Mouse (Mus musculus) midbrain, postnatal 0 days (tissue): ENCODE measurements around the gene Vmn1r1. TPM values are rescaled to one million over a fixed set of nuclear protein-coding genes. Genes with fewer than 3 reads are reported as not detected.

Experiments used
- ATAC-seq: fragments of 200-750 bp; cut with Nextera tagmentation; 2 replicates; pipeline ENCODE4 v1.8.0; 2017; ENCODE audit warnings: moderate number of reproducible peaks, mild to moderate bottlenecking, moderate TSS enrichment, moderate library complexity; ENCODE audit not compliant: low FRiP score
- DNase-seq: peaks from one replicate; pipeline ENCODE4 v3.0.0-alpha.2; 2015; ENCODE audit warnings: low spot score
- H3K27ac ChIP-seq: fragments of 300-500 bp; sonication (generic); 2 replicates; pipeline ENCODE4 v1.5.1; 2014; ENCODE audit warnings: low read depth, mild to moderate bottlenecking, low read length, mixed read lengths
- H3K27me3 ChIP-seq: fragments of 300-500 bp; sonication (generic); 2 replicates; pipeline ENCODE4 v1.6.1; 2014; ENCODE audit warnings: low read length, control low read depth, mixed read lengths; ENCODE audit not compliant: insufficient read depth
- H3K36me3 ChIP-seq: fragments of 300-500 bp; sonication (generic); 2 replicates; pipeline ENCODE4 v1.6.1; 2014; ENCODE audit warnings: low read length, control low read depth, mixed read lengths; ENCODE audit not compliant: insufficient read depth
- H3K4me1 ChIP-seq: fragments of 300-500 bp; sonication (generic); 2 replicates; pipeline ENCODE4 v1.6.1; 2014; ENCODE audit warnings: mild to moderate bottlenecking, control low read depth, antibody characterized with exemption, low read length, mixed read lengths; ENCODE audit not compliant: insufficient read depth
- H3K4me2 ChIP-seq: fragments of 300-500 bp; sonication (generic); 2 replicates; pipeline ENCODE4 v1.6.1; 2014; ENCODE audit warnings: low read depth, mild to moderate bottlenecking, low read length, mixed read lengths; ENCODE audit not compliant: poor library complexity, severe bottlenecking
- H3K4me3 ChIP-seq: fragments of 300-500 bp; sonication (generic); 2 replicates; pipeline ENCODE4 v1.5.1; 2014; ENCODE audit warnings: low read depth, mild to moderate bottlenecking, low read length, moderate library complexity
- H3K9ac ChIP-seq: fragments of 300-500 bp; sonication (generic); replicated peaks from 2 replicates; pipeline ENCODE4 v1.6.1; 2014; ENCODE audit warnings: mild to moderate bottlenecking, low read length, moderate library complexity, mixed read lengths; ENCODE audit not compliant: poor library complexity, severe bottlenecking
- H3K9me3 ChIP-seq: fragments of 300-500 bp; sonication (generic); 2 replicates; pipeline ENCODE4 v1.6.1; 2016; ENCODE audit warnings: low read length, control low read depth
- CTCF ChIP-seq: IDR thresholded peaks from 2 replicates; pipeline ENCODE4 v1.5.1; 2016; ENCODE audit warnings: antibody characterized with exemption, mild to moderate bottlenecking
- WGBS: fragments of 180-500 bp; shearing (Covaris S2); extraction: QIAGEN DNeasy Blood & Tissue Kit; methylation state at CpG from one replicate; pipeline ENCODE4 v1.1.7; 2014; 5-methylcytosine and 5-hydroxymethylcytosine counted together
- polyA plus RNA-seq: library from polyadenylated mRNA; unstranded; fragments of >200 nt; fragmentation: Nextera tagmentation; extraction: Ambion mirVana; gene quantifications from 2 replicates; pipeline ENCODE4 v1.2.1, GENCODE M21; 2015
- total RNA-seq: library from RNA; depleted of rRNA; stranded (reverse); fragments of >200 nt; gene quantifications from 2 replicates; pipeline ENCODE4 v1.2.3, GENCODE M21; 2014

Gene Vmn1r1
- total and polyA plus RNA-seq, 2 experiments from 2014 or later: not detected

GRCm38 (mm10) chr1:182112385-182112784 lies 51.9 kb downstream of the Vmn1r1 start:
- H3K27ac ChIP-seq: no peak overlapping the region
- 91% methylated on average over 15 of the region's 15 CpGs for WGBS
- H3K9ac ChIP-seq: no peak overlapping the region
- no peak overlapping the region for H3K4me3 ChIP-seq
- H3K4me2 ChIP-seq: no peak overlapping the region
- DNase-seq: no peak
- H3K27me3 ChIP-seq: no peaks in the 10 kb centered on the region
- no peak for TF ChIP-seq CTCF
- ATAC-seq: no peak
- H3K9me3 ChIP-seq: no peaks in the 10 kb centered on the region
- no peaks in the 10 kb centered on the region; the same call in 1 of the 2 replicates for H3K4me1 ChIP-seq
- H3K36me3 ChIP-seq: no peaks in the 10 kb centered on the region

GRCm38 (mm10) chr1:182111386-182112317 lies 52.6 kb downstream of the Vmn1r1 start:
- Histone ChIP-seq H3K27ac (no peak overlapping the region), H3K9me3 (no peaks in the 10 kb centered on the region), H3K4me3 (no peak overlapping the region), H3K27me3 (no peaks in the 10 kb centered on the region), H3K4me1 (no peaks in the 10 kb centered on the region; the same call in 1 of the 2 replicates), H3K9ac (no peak overlapping the region), H3K4me2 (no peak overlapping the region), H3K36me3 (no peaks in the 10 kb centered on the region)
- no peak for TF ChIP-seq CTCF
- WGBS: 71% methylated on average over 14 of the region's 14 CpGs
- no peak; the same call in 1 of the 2 replicates for ATAC-seq
- DNase-seq: no peak

GRCm38 (mm10) chr1:182110708-182111385 lies 53.4 kb downstream of the Vmn1r1 start:
- 79% methylated on average over 15 of the region's 15 CpGs for WGBS
- Histone ChIP-seq H3K4me2 (no peak overlapping the region), H3K4me1 (no peaks in the 10 kb centered on the region; the same call in 1 of the 2 replicates), H3K27ac (no peak overlapping the region), H3K9me3 (no peaks in the 10 kb centered on the region), H3K4me3 (no peak overlapping the region), H3K27me3 (no peaks in the 10 kb centered on the region), H3K36me3 (no peaks in the 10 kb centered on the region), H3K9ac (no peak overlapping the region)
- ATAC-seq (no peak), DNase-seq (peak; percentile 63)
- TF ChIP-seq CTCF: no peak

- ATAC-seq: no peak
- no peaks in the 10 kb centered on the region for H3K9me3 ChIP-seq
- no peak for TF ChIP-seq CTCF
- no peak overlapping the region for H3K4me2 ChIP-seq
- H3K4me3 ChIP-seq: no peak overlapping the region
- H3K9ac ChIP-seq: no peak overlapping the region
- H3K36me3 ChIP-seq: no peaks in the 10 kb centered on the region
- H3K27ac ChIP-seq: no peak overlapping the region
- no peak for DNase-seq
- 91% methylated on average over 11 of the region's 11 CpGs for WGBS
- no peaks in the 10 kb centered on the region for H3K27me3 ChIP-seq
- no peaks in the 10 kb centered on the region; the same call in 1 of the 2 replicates for H3K4me1 ChIP-seq
Observed at GRCm38 (mm10) chr1:182110185-182110584, 54.1 kb downstream of the Vmn1r1 start.

- Histone ChIP-seq H3K4me1 (no peaks in the 10 kb centered on the region), H3K9ac (no peak overlapping the region), H3K4me3 (no peak overlapping the region), H3K36me3 (no peaks in the 10 kb centered on the region), H3K27me3 (no peaks in the 10 kb centered on the region), H3K9me3 (no peaks in the 10 kb centered on the region), H3K27ac (no peak overlapping the region), H3K4me2 (no peak overlapping the region)
- no peak for DNase-seq
- 80% methylated on average over 13 of the region's 13 CpGs for WGBS
- no peak for ATAC-seq
- no peak for TF ChIP-seq CTCF
Observed at GRCm38 (mm10) chr1:182108397-182109099, 55.7 kb downstream of the Vmn1r1 start.
